Mouse (Mus musculus): Measurements from ENCODE around the gene Ppp1r11. TPM values are rescaled to one million over a fixed set of nuclear protein-coding genes. Genes with fewer than 3 reads are reported as not detected.

Gene Ppp1r11
- polyA plus RNA-seq, 1 experiment, result 69.7 TPM

GRCm38 (mm10) chr17:36912031-36912430, 39.5 kb downstream of the Ppp1r11 start:
- H3K4me1 ChIP-seq (ENCODE audit: control insufficient read depth, insufficient read depth, insufficient read length, low read length), result no peaks in the 10 kb centered on the region
- no peak overlapping the region for H3K4me3 ChIP-seq (ENCODE audit: insufficient read depth, low read depth, low read length)
- H3K27ac ChIP-seq (replicated peaks; ENCODE audit: low read depth, low read length), result no peak overlapping the region

- H3K4me1 ChIP-seq (ENCODE audit: control insufficient read depth, insufficient read depth, insufficient read length, low read length), result no peaks in the 10 kb centered on the region
- no peak overlapping the region for H3K27ac ChIP-seq (replicated peaks; ENCODE audit: low read depth, low read length)
- no peak overlapping the region for H3K4me3 ChIP-seq (ENCODE audit: insufficient read depth, low read depth, low read length)
These were observed 41.7 kb downstream of the Ppp1r11 start for GRCm38 (mm10) chr17:36909802-36910201.

GRCm38 (mm10) chr17:36908235-36908634, 43.3 kb downstream of the Ppp1r11 start:
- Histone ChIP-seq H3K27ac (replicated peaks; ENCODE audit: low read depth, low read length) (no peak overlapping the region), H3K4me1 (ENCODE audit: control insufficient read depth, insufficient read depth, insufficient read length, low read length) (no peaks in the 10 kb centered on the region), H3K4me3 (ENCODE audit: insufficient read depth, low read depth, low read length) (no peak overlapping the region)

- Histone ChIP-seq H3K4me3 (ENCODE audit: insufficient read depth, low read depth, low read length) (no peak overlapping the region), H3K4me1 (ENCODE audit: control insufficient read depth, insufficient read depth, insufficient read length, low read length) (no peaks in the 10 kb centered on the region), H3K27ac (replicated peaks; ENCODE audit: low read depth, low read length) (no peak overlapping the region)
These were observed 47.9 kb downstream of the Ppp1r11 start for GRCm38 (mm10) chr17:36903651-36904050.

GRCm38 (mm10) chr17:36900691-36901090, 50.9 kb downstream of the Ppp1r11 start:
- Histone ChIP-seq H3K4me3 (ENCODE audit: insufficient read depth, low read depth, low read length) (no peak overlapping the region), H3K4me1 (ENCODE audit: control insufficient read depth, insufficient read depth, insufficient read length, low read length) (no peaks in the 10 kb centered on the region), H3K27ac (replicated peaks; ENCODE audit: low read depth, low read length) (no peak overlapping the region)

GRCm38 (mm10) chr17:36900001-36900400, 51.5 kb downstream of the Ppp1r11 start:
- H3K4me1 ChIP-seq (ENCODE audit: control insufficient read depth, insufficient read depth, insufficient read length, low read length), result no peaks in the 10 kb centered on the region
- H3K4me3 ChIP-seq (ENCODE audit: insufficient read depth, low read depth, low read length), result no peak overlapping the region
- H3K27ac ChIP-seq (replicated peaks; ENCODE audit: low read depth, low read length), result no peak overlapping the region

- no peak overlapping the region for H3K27ac ChIP-seq (replicated peaks; ENCODE audit: low read depth, low read length)
- H3K4me1 ChIP-seq (ENCODE audit: control insufficient read depth, insufficient read depth, insufficient read length, low read length), result no peaks in the 10 kb centered on the region
- no peak overlapping the region for H3K4me3 ChIP-seq (ENCODE audit: insufficient read depth, low read depth, low read length)
These were observed 52.2 kb downstream of the Ppp1r11 start for GRCm38 (mm10) chr17:36899376-36899775.

Other genes starting within 250 kb of the Ppp1r11 start
- not detected in 2 replicates for gene H2-M10.5, start 178.8 kb downstream of the Ppp1r11 start, polyA plus RNA-seq (2012; ENCODE audit: insufficient read depth, insufficient read length, missing spikeins)
- not detected in 2 replicates for gene H2-M10.6, start 139.6 kb downstream of the Ppp1r11 start, polyA plus RNA-seq (2012; ENCODE audit: insufficient read depth, insufficient read length, missing spikeins)
- gene Trim26, start 114.6 kb downstream of the Ppp1r11 start, polyA plus RNA-seq (2012; ENCODE audit: insufficient read depth, insufficient read length, missing spikeins), result 14.9 and 17.1 TPM in 2 replicates
- gene Trim15, start 84.5 kb downstream of the Ppp1r11 start, polyA plus RNA-seq (2012; ENCODE audit: insufficient read depth, insufficient read length, missing spikeins), result not detected in 2 replicates
- 0.67 TPM in 1 of 2 replicates, not detected in the other for gene Trim10, start 82.2 kb downstream of the Ppp1r11 start, polyA plus RNA-seq (2012; ENCODE audit: insufficient read depth, insufficient read length, missing spikeins)
- gene Trim40, start 61.6 kb downstream of the Ppp1r11 start, polyA plus RNA-seq (2012; ENCODE audit: insufficient read depth, insufficient read length, missing spikeins), result not detected in 2 replicates
- gene Trim31, start 53.6 kb downstream of the Ppp1r11 start, polyA plus RNA-seq (2012; ENCODE audit: insufficient read depth, insufficient read length, missing spikeins), result not detected in 2 replicates
- not detected in 2 replicates for gene Rnf39, start 8.8 kb downstream of the Ppp1r11 start, polyA plus RNA-seq (2012; ENCODE audit: insufficient read depth, insufficient read length, missing spikeins)
- 32.3 and 39.8 TPM in 2 replicates for gene Znrd1, start 6.8 kb upstream of the Ppp1r11 start, polyA plus RNA-seq (2012; ENCODE audit: insufficient read depth, insufficient read length, missing spikeins)
- 28.6 and 29.2 TPM in 2 replicates for gene Znrd1as, start 6.9 kb upstream of the Ppp1r11 start, polyA plus RNA-seq (2012; ENCODE audit: insufficient read depth, insufficient read length, missing spikeins)
- gene 2410137M14Rik, start 29.5 kb upstream of the Ppp1r11 start, polyA plus RNA-seq (2012; ENCODE audit: insufficient read depth, insufficient read length, missing spikeins), result not detected in 2 replicates
- 0.63 TPM in 1 of 2 replicates, not detected in the other for gene H2-M5, start 37.8 kb upstream of the Ppp1r11 start, polyA plus RNA-seq (2012; ENCODE audit: insufficient read depth, insufficient read length, missing spikeins)
- gene Zfp57, start 49.4 kb upstream of the Ppp1r11 start, polyA plus RNA-seq (2012; ENCODE audit: insufficient read depth, insufficient read length, missing spikeins), result not detected in 2 replicates
- not detected in 2 replicates for gene Mog, start 71.7 kb upstream of the Ppp1r11 start, polyA plus RNA-seq (2012; ENCODE audit: insufficient read depth, insufficient read length, missing spikeins)
- gene Gabbr1, start 94.2 kb upstream of the Ppp1r11 start, polyA plus RNA-seq (2012; ENCODE audit: insufficient read depth, insufficient read length, missing spikeins), result 3.8 and 4.5 TPM in 2 replicates
- not detected in 2 replicates for gene Olfr90, start 136.8 kb upstream of the Ppp1r11 start, polyA plus RNA-seq (2012; ENCODE audit: insufficient read depth, insufficient read length, missing spikeins)
- gene Olfr91, start 146.5 kb upstream of the Ppp1r11 start, polyA plus RNA-seq (2012; ENCODE audit: insufficient read depth, insufficient read length, missing spikeins), result not detected in 2 replicates
- not detected in 2 replicates for gene Olfr92, start 168.3 kb upstream of the Ppp1r11 start, polyA plus RNA-seq (2012; ENCODE audit: insufficient read depth, insufficient read length, missing spikeins)
- gene Olfr93, start 209.8 kb upstream of the Ppp1r11 start, polyA plus RNA-seq (2012; ENCODE audit: insufficient read depth, insufficient read length, missing spikeins), result not detected in 2 replicates
- gene Ubd, start 242.2 kb upstream of the Ppp1r11 start, polyA plus RNA-seq (2012; ENCODE audit: insufficient read depth, insufficient read length, missing spikeins), result 2.6 and 2.9 TPM in 2 replicates
- gene Olfr94, start 249.3 kb upstream of the Ppp1r11 start, polyA plus RNA-seq (2012; ENCODE audit: insufficient read depth, insufficient read length, missing spikeins), result not detected in 2 replicates

Data from brown adipose tissue, adult 24 weeks (tissue).